Mouse (Mus musculus) heart, adult 2 months (tissue): ENCODE measurements at regions not wholly inside any gene's neighbourhood (a gene's known extent, or its start where the extent isn't known, plus 50 kb on each side); places are given as distances from the start of the nearest gene placed in this dataset.

Experiments
- CTCF ChIP-seq: fragments of 200-600 bp; IDR thresholded peaks from 2 replicates; pipeline ENCODE4 v1.8.1; 2022; ENCODE audit warnings: antibody characterized with exemption, mild to moderate bottlenecking, moderate library complexity
- POLR2A ChIP-seq: fragments of 200-500 bp; IDR thresholded peaks from 2 replicates; pipeline ENCODE4 v1.6.1; 2011; ENCODE audit warnings: mild to moderate bottlenecking, low read depth, low read length, control low read depth; ENCODE audit not compliant: insufficient read depth

DNA sequence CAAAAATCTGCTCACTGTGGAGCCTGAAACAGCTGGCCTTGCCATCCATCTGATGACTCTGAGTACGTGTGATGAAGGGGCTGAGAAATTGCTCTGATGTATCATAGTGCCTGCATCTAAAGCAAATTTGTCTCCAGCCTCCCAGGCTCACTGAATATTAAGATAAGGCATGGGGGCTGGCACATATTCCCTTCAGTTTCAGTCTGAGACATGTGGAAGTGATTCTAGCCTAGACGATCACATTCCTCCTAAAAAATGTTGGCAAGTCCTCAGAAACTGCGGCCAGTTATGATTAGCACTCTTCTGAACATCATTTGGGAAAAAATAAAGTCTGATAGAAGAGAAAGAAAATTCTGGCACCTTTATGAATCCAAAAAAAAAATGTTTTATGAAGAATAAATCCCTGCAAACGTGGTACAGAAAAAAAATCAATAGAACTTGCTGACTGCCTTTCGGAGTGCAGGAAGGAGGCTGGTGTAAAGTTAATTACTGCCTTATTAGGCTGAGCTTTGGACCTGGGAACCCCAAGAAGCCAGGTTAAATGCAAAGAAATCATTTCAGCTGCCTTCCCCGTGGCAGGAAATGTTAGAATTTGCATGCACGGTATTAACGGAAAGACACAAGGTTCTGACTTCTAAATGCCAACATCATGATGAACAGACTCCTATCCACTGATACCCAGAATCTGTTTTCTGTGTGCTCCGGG, 762.2 kb downstream of the Adgrl2 start:
- no peak for TF ChIP-seq POLR2A
- no peak for TF ChIP-seq CTCF
